Mouse (Mus musculus) cerebellum, adult 2 months (tissue): ENCODE data around the gene Tspan4.

Source experiments
- CTCF ChIP-seq: fragments of 200-500 bp; IDR thresholded peaks from 2 replicates; pipeline ENCODE4 v1.5.1; 2011; ENCODE audit warnings: low read depth, mild to moderate bottlenecking, control low read depth, low read length, moderate library complexity, borderline replicate concordance; ENCODE audit not compliant: insufficient read depth
- POLR2A ChIP-seq: fragments of 200-500 bp; IDR thresholded peaks from 2 replicates; pipeline ENCODE4 v1.6.1; 2011; ENCODE audit warnings: low read length, control low read depth, borderline replicate concordance; ENCODE audit not compliant: insufficient read depth

GRCm38 (mm10) chr7:141429840-141430584 lies 45.0 kb upstream of the Tspan4 start:
- TF ChIP-seq CTCF (no peak), POLR2A (peak; percentile 1; the same call in 1 of the 2 replicates)
